Mouse (Mus musculus) G1E (cell line): ENCODE results near the gene Psmg3.

Source experiments
- CTCF ChIP-seq: IDR thresholded peaks from 2 replicates; pipeline ENCODE4 v1.5.1; 2012; ENCODE audit warnings: low read depth, low read length, inconsistent platforms, mixed read lengths
- GATA1 ChIP-seq: IDR thresholded peaks from 2 replicates; pipeline ENCODE4 v1.6.1; 2012; ENCODE audit warnings: borderline replicate concordance, low read length, inconsistent platforms, mixed read lengths
- GATA2 ChIP-seq: IDR thresholded peaks from 2 replicates; pipeline ENCODE4 v1.6.1; 2012; ENCODE audit warnings: low read depth, low read length, inconsistent platforms, borderline replicate concordance
- TAL1 ChIP-seq: conservative IDR thresholded peaks from 2 replicates; pipeline ENCODE4 v1.6.1; 2012; ENCODE audit warnings: low read depth, low read length, inconsistent platforms, mixed read lengths

- no peak for TF ChIP-seq CTCF
- TF ChIP-seq GATA1, result no peak
- TF ChIP-seq TAL1, result no peak
- TF ChIP-seq GATA2, result no peak
These were observed 22.0 kb downstream of the Psmg3 start for GRCm38 (mm10) chr5:139804573-139805111.
